Mouse (Mus musculus) layer of hippocampus, postnatal 10 days (tissue): ENCODE measurements around the gene Sdhaf4. TPM values are rescaled to one million over a fixed set of nuclear protein-coding genes. Genes with fewer than 3 reads are reported as not detected.
"Not testable (repeated sequence)": the region's sequence is repeated elsewhere in the genome, so short reads cannot be mapped to it uniquely, and the experiment has no call there.

ENCODE experiments used
- DNase-seq, 2 experiments: peaks; one replicate each; pipeline ENCODE4 v3.0.0; 2021; ENCODE audit warnings: low spot score in 2 of 2
- long read RNA-seq: library from polyadenylated mRNA; stranded (forward); transcript quantifications from one replicate; pipeline ENCODE4 v2.0.0, GENCODE M21; 2023
- total RNA-seq, 2 experiments: library from RNA; stranded (reverse); gene quantifications; 2 replicates each; pipeline ENCODE4 v1.2.3; 2021

Sdhaf4 gene
- total RNA-seq = 10 to 100 TPM; 47.7 to 51.1 TPM
- long read RNA-seq, transcript Sdhaf4-201 (3 exons, 683 nt) = major isoform, 65 of 104 reads
- long read RNA-seq, partial matches to known transcripts = 38 of 104 reads
- long read RNA-seq, other reads (novel, unspliced or antisense) = 1 of 104 reads

DNA sequence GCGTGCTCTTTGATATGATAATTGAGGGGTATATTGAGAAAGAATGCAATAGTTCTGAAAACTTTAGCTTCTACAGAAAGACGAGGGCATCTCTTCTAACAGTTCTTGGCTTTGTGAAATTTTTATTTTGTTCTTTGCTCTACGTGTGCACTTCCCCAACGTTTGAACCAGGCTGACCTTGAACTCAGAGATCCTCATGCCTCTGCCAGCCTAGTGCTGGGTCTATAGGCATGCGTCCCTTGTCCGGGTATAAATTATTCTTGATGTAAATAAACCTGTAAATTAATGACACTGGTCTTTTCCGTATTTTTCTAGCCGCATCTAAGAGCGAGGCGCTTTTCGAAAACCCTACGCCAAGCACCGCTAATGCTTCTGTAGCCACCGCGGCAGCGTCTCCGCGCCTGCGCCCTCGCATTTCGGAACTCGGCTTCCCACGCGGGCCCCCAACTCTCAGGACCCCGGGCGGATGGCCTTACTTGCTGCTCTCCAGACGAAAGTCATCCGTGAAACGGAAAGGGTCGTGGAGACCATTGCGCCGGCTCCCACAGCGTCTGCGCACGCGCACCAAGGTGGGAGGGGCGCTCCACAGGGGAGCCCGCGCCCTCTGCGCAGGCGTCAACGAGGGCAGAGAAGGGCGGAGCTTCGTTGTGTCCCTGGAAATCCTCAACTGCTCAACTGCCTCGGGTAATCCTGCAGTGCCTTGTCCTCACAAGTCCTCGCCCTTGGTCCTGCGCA lies at the start of gene Sdhaf4:
TSS of gene Sdhaf4 (minus strand) at position 587 of the 735 bp plus-strand sequence.
- DNase-seq = peak; percentile 94 to 95

DNA sequence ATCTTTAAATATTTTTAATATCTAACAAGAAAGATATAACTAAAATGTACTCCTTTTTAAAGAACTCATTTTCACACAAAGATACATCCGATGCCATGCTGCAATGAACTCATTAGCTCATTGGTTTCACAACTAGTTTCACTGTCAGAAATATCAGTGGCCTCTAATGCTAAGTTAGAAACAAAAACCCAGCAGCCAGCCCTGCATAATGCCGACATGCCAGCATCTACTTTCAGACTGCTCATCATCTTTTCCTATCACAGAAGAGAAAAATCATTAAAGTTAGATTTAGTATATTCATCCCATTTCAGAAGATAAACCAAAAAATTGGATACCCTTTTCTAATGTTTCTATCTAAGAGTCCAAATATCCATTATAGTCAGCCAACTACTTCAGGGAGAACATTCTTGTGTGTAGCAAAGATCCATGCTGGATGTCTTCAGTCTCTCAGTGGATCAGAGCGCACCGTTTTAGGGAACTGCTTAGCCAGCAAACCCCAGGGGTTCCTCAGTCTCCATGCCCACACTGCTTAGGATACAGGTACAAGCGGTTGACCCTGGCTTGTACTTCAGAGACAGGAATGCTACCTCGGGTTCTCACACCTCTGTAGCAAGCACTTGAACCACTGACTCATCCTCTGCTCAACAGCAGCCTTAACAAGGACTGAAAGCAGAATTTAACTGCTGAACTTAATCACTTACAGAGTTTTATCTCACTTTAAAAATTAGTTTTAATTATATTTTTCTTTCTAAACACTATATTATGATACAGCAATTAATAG lies 41.5 kb upstream of the Sdhaf4 start:
- no peak for DNase-seq

DNA sequence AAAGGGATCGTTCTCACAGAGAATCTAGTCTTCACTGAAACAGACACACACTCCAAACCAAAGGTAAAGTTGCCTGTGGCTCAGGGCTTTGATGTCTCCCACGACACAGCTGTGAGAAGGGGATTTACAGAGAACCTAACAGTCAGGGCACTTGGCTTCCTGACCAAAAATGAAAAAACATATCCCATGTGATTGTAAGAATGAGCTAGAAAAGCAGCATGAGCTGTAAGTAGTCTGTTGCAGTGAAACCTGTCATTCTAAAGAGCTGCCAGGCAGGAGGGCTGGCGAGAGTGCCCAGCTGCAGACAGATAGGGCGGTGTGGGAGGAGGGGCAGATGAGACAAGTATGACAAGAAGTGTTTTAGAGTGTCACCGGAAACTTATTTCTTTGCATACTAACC lies 40.2 kb upstream of the Sdhaf4 start:
- no peak for DNase-seq

DNA sequence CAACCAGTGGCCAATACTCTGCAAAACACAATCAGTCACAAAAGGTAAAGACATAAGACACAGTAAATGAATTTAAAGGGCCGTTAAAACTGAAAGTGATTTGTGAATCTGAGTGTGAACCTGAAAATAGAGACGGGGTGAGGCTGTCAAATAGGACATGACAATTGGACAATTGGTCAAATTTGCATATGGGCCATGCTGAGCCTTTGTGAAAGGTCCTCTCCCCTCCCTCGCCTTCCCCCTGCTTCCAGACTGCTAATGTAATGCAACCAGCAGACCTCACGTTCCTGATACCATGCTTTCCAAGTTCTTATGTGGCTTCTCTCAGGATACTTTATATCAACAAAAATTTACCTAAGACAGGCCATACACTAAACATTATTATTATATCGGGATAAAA lies 37.6 kb upstream of the Sdhaf4 start:
- DNase-seq = no peak

DNA sequence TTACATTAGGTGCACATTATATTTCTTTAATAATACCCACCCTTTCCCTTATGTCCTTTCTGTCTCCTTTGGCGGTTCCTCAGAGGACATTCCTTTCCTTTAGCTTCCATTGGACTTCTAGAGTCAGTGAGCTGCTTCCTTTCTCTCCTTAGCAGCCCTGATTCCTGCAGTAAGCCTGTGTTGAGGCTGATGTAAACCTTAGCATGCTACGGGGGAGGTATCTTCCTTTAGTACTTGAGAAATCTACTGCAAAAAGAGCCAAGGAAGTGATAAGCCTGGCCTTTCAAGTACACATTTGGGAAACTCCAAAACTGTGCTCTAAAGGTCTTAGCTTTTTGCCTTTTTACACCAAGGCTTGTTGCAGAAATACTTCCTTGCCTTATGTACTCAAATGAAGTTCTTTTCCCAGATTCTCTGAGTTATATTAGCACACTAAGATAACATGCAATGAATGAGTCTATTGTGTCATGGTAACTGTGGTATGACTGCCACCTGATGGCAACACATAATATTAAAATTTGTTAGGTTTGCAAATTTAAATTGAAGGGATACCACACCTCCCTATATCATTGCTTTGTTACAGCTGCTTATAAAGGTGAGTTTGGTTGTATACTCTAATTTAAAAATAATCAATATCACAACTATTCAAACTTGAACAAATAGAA lies 28.4 kb upstream of the Sdhaf4 start:
- no peak for DNase-seq

GRCm38 (mm10) chr1:24010821-24011220 lies 5.4 kb upstream of the Sdhaf4 start:
- no peak for DNase-seq

- no peak for DNase-seq
These were observed 4.6 kb upstream of the Sdhaf4 start for GRCm38 (mm10) chr1:24010016-24010415.

DNA sequence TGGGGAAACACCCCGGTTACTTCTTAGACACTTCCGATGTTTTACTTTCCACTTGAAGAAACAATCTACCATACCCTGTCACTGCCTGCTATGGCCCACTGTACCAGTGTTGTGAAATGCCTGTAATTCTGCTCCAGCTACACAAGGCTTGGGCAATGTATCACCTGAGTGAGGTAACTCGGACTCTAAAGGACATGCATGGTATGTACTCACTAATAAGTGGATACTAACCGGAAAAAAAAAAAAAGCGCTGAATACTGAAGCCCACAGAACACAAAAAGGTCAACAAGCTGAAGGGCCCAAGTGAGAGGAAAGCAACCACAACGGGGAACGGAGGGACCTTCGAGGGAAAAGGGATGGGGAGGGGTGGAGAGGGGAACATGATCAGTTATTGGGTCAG lies 2.2 kb upstream of the Sdhaf4 start:
- DNase-seq = no peak

DNA sequence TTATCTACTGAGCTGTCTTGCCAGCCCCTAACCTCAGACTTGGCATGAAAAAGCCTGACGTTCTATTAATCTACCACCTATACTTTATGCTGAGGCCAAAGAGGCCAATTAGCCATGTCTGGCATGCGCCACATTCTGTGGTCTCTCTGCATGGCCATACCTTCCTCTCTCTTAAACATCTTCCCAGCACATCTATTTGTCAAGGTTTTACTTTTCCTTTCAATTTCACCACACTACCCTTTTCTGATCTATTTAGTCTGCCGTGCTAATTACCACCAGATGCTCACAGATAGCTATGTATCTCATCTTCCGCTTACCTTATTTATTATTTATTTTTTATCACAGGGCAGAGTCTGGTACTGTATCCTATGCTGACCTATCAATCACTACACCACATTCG lies 6.1 kb downstream of the Sdhaf4 start:
- DNase-seq = no peak

DNA sequence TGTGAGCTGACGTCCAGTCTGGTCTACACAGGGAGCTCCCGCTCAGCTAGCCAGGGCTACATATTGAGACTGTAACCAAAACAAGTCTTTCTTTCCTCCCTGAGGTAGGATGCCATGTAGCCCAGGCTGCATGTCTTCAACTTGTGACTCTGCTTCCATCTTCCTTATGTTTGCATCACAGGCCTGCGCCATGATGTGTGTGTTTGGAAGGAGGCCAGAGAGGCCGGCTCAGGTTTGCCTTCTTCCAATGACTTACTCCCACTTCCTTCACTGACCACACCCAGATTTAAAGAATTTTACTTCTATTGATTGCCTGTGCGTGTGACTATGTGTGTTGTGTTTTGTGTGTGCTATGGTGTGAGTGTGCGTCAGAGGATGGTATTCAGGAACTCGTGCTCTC lies 6.6 kb downstream of the Sdhaf4 start:
- DNase-seq = no peak

DNA sequence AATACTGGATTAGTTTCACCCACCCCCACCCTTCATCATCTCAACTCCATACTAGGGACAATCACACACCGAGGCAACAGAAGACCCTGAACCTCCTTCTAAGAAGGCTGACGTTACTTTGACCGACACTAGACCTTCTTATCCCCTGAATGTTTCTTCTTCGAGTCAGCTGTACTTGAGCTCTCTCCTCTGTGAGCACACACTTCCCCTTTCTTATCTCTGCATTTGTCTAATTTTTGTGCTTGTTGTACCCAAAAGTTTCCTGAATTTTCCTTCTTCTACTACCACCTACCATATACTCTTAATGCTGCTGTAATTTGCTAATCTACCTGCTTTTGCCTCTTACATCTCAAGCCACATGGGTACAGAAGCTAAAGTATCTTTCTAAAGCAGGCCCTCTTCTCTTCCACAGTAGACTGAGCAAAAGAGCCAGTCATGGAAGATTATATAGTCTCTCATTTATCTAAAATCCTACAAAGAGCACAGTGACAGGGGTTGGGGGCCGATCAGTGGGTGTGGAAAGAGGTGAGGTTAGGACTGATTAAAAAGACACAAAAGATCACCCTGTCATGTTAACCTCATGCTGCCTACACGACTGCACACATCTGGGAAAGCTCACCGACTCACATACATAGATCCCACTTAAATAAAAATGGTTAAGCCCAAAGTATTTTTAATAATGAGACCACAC lies 7.2 kb downstream of the Sdhaf4 start:
- DNase-seq = no peak

DNA sequence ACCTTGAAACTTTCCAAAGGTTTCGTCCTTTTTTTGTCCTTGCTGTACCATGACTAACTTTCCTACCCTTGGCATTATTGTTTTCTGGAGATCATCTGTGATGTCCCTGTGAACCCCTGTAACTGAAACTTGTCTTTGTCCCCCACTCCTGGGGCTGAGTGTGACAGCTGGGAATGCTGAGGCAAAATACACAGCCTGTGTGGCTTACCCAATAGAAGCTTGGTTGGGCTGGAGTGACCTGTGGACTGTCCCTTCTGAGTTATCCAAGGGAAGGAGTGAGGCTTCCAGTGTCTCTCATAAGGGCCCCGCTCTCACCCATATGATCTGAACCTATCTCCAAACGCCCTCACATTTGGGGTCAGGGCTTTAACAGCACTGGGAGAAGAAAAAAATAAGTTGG lies 8.0 kb downstream of the Sdhaf4 start:
- no peak for DNase-seq

DNA sequence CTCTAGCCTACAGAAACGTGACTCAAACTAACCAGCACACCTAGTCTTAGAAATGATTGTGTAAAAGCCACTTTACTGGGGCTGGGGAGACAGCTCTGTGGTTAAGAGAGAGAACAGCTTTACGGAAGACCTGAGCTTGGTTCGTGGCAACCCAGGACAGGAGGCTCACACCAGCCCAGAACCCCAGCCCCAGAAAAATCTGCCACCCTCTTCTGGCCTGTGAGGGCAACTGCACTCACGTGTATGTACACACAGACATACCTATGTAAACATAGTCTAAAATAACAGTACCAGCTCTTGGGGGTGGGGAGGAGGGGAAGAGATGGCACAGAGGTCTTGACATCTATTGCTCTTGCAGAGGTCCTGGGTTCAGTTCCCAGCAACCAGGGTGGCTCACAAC lies 10.0 kb downstream of the Sdhaf4 start:
- DNase-seq = no peak

DNA sequence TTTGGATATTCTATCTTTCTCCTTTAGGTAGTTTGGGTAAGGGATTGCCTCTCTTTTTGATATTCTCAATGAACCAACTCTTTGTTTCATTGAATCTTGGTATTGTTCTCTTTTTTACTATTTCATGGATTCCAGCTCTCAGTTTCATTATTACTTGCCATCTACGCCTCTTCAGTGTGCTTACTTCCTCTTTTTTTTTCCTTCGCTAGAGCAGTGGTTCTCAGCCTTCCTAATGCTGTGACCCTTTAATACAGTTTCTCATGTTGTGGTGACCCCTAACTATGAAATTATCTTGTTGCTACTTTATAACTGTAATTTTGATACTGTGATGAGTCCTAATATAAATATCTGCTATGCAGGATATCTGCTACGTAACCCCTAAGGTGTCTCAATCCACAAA lies 22.3 kb downstream of the Sdhaf4 start:
- DNase-seq = no peak

DNA sequence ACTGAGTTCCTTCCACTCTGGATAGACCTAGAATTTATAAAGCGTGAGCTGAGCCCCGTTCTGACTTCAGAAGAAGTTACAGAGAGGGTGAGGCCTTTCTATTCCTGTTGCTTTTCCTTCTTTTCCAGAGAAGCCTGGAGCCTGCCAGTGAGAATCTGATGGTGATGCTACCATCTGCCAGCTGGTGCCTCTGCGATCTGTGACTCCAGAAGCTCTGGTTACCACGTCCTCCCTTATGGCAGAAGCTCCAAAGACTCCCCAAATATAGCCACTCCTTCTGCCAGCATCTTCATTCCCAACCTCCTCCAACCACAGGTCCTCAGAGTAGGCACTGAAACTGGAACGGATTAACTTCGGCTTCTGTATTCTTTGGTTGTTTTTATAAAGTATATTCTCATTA lies 27.2 kb downstream of the Sdhaf4 start:
- DNase-seq = no peak

- not testable (repeated sequence) for DNase-seq
These were observed 34.3 kb downstream of the Sdhaf4 start for GRCm38 (mm10) chr1:23971159-23971558.

- no peak for DNase-seq
These were observed 37.3 kb downstream of the Sdhaf4 start for GRCm38 (mm10) chr1:23968027-23968725.

DNA sequence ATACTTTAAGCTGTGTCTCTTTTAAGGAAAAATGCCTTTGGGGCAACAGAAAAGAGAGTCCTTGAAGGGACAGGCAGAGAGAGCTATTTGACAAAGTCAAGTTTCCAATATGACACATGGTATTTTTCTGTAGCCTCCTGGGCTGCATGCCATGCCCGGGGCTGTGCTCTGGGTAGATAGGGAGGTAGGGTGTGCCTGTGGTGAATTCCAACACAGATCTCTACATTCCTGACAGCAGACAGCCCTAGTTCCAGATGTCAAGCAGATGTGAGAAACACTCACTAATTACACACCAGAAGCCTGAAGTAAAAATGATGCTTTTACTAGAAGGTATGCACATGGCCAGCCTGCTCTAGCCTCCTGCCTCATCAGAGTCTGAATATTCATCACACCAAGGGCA lies 39.2 kb downstream of the Sdhaf4 start:
- no peak for DNase-seq

DNA sequence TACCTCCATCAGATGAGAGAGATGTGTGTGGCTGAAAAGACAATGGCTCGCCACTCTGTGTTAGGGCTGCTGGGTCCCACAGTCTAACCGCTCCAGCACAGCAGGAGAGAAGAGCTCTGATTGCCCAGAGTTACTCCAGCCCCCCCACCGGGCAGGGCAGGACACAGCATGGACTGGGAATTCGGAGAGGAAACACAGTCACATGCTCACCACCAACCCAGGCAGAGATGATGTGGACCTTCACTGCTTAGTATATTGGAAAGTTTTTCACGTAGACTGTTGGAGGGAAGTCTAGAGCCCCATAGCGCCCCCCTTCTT lies 46.1 kb downstream of the Sdhaf4 start:
- no peak for DNase-seq

GRCm38 (mm10) chr1:23958668-23959414 lies 46.6 kb downstream of the Sdhaf4 start:
- no peak for DNase-seq
